Mouse (Mus musculus) heart, embryonic 13.5 days (tissue): ENCODE measurements around the gene Nras. TPM values are rescaled to one million over a fixed set of nuclear protein-coding genes. Genes with fewer than 3 reads are reported as not detected.
A peak's percentile ranks its signal among the peaks of the same experiment; 100 is the strongest.

Source experiments
- ATAC-seq: fragments of 200-750 bp; cut with Nextera tagmentation; 2 replicates; pipeline ENCODE4 v1.8.0; 2017; ENCODE audit warnings: moderate TSS enrichment; ENCODE audit not compliant: insufficient number of reproducible peaks, low FRiP score, low TSS enrichment; ENCODE audit errors: extremely low read depth
- H3K27ac ChIP-seq: fragments of 300-500 bp; sonication (generic); replicated peaks from 2 replicates; pipeline ENCODE4 v1.5.1; 2015; ENCODE audit warnings: moderate library complexity, mild to moderate bottlenecking, inconsistent platforms
- H3K27me3 ChIP-seq: fragments of 300-500 bp; sonication (generic); replicated peaks from 2 replicates; pipeline ENCODE4 v1.6.1; 2015; ENCODE audit warnings: mild to moderate bottlenecking, inconsistent platforms
- H3K36me3 ChIP-seq: fragments of 300-500 bp; sonication (generic); 2 replicates; pipeline ENCODE4 v1.6.1; 2015; ENCODE audit warnings: mild to moderate bottlenecking, inconsistent platforms
- H3K4me1 ChIP-seq: fragments of 300-500 bp; sonication (generic); 2 replicates; pipeline ENCODE4 v1.6.1; 2015; ENCODE audit warnings: inconsistent platforms
- H3K4me2 ChIP-seq: fragments of 300-500 bp; sonication (generic); 2 replicates; pipeline ENCODE4 v1.6.1; 2015; ENCODE audit warnings: inconsistent platforms, mild to moderate bottlenecking, moderate library complexity
- H3K4me3 ChIP-seq: fragments of 300-500 bp; sonication (generic); 2 replicates; pipeline ENCODE4 v1.5.1; 2015; ENCODE audit warnings: moderate library complexity, mild to moderate bottlenecking, inconsistent platforms
- H3K9ac ChIP-seq: fragments of 300-500 bp; sonication (generic); 2 replicates; pipeline ENCODE4 v1.6.1; 2015; ENCODE audit warnings: inconsistent platforms, mild to moderate bottlenecking, moderate library complexity
- H3K9me3 ChIP-seq: fragments of 300-500 bp; sonication (generic); 2 replicates; pipeline ENCODE4 v1.6.1; 2016; ENCODE audit warnings: inconsistent platforms
- WGBS: fragments of 180-500 bp; shearing (Covaris S2); methylation state at CpG from one replicate; pipeline ENCODE4 v1.1.7; 2015; ENCODE audit warnings: mixed read lengths; 5-methylcytosine and 5-hydroxymethylcytosine counted together
- polyA plus RNA-seq: library from polyadenylated mRNA; unstranded; fragments of >200 nt; fragmentation: Nextera tagmentation; extraction: Ambion mirVana; gene quantifications from 2 replicates; pipeline ENCODE4 v1.2.1, GENCODE M21; 2015

Gene Nras
- 82.4 and 83.1 TPM in 2 replicates for polyA plus RNA-seq

- peak within 1 kb of the TSS; percentile 95 for H3K27ac ChIP-seq
- WGBS = 3% methylated on average over 46 of the region's 46 CpGs
- peaks cover 73% of the 10 kb centered on the region for H3K36me3 ChIP-seq
- peak within 1 kb of the TSS; percentile 90 for H3K4me3 ChIP-seq
- no peaks in the 10 kb centered on the region for H3K27me3 ChIP-seq
- ATAC-seq = peak; percentile 97
- H3K9me3 ChIP-seq = no peaks in the 10 kb centered on the region
- H3K9ac ChIP-seq = peak within 1 kb of the TSS; percentile 89
- H3K4me2 ChIP-seq = peak within 1 kb of the TSS; percentile 89
- H3K4me1 ChIP-seq = peaks cover 13% of the 10 kb centered on the region
Measured at GRCm38 (mm10) chr3:103058207-103059157, at the start of gene Nras. TSS of gene Nras (plus strand) at chr3:103058285.

- Histone ChIP-seq H3K9me3 (no peaks in the 10 kb centered on the region), H3K27ac (no peak overlapping the region), H3K36me3 (no peaks in the 10 kb centered on the region), H3K4me2 (no peak overlapping the region), H3K9ac (no peak overlapping the region), H3K27me3 (no peaks in the 10 kb centered on the region), H3K4me3 (no peak overlapping the region), H3K4me1 (peaks cover 16% of the 10 kb centered on the region)
- no peak for ATAC-seq
- WGBS = 32% methylated on average over 2 of the region's 2 CpGs
Measured at GRCm38 (mm10) chr3:103017350-103017749, 40.7 kb upstream of the Nras start.

DNA sequence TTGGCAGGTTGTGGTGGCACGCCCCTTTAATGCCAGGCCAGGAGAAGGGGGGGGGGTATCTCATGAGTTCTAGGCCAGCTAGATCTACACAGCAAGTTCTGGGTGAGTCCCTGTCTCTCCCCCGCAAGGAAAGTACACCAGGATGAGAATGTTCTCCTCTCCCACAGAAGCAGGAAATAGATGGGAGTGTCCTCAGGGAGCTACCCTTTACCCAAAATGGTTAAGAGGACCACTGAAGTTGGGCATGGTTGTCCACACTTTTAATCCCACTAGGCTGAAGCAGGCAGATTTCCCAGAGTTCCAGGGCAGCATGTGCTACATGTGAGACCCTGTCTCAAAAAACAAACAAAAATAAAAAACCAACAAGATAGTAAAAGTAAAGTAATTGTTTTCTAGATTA is 38.6 kb upstream of the Nras start:
- peaks cover 25% of the 10 kb centered on the region for H3K4me1 ChIP-seq
- ATAC-seq = no peak
- no peaks in the 10 kb centered on the region for H3K27me3 ChIP-seq
- peak overlapping the region; percentile 94 for H3K4me3 ChIP-seq
- peak overlapping the region; percentile 99 for H3K9ac ChIP-seq
- H3K9me3 ChIP-seq = no peaks in the 10 kb centered on the region
- no peaks in the 10 kb centered on the region for H3K36me3 ChIP-seq
- WGBS = 92% methylated on average over 2 of the region's 2 CpGs
- peak overlapping the region; percentile 93 for H3K4me2 ChIP-seq
- peak overlapping the region; percentile 97 for H3K27ac ChIP-seq

DNA sequence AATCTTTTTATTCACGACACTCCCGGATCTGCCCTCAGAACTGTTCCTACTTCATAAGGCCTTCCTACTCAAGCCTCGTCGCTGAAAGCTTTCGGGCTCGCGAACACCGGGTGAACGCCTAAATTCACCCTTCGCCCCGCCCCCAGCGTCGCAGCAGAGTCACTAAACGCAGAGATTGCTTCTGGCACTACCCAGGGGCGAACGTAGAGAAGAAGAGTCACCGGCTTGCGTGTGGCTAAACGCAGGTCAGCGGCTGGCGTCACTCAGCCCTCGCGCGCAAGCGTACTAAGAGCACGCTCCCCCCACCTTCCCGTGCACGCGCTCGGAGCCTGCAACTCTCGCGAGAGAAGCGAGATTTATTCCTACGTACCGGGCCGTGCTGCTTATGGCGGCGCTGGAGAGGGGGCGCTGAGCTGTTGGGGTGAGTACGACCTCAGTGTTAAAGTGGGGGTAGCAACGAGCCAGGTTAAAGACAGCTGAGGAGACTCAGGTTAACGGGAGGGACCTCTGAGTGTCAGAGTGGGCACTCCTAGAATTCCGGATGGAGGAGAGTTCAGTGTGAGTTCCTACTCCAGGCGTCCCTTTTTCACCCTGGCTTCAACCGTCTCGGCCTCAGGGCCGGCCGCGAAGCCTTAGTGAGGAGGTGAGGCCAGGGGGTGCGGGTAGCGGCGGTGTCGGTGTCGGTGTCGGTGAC is 37.7 kb upstream of the Nras start, which contains the start of gene Csde1:
Csde1 (plus strand) TSS at position 178 of the 694 bp plus-strand sequence.
- Histone ChIP-seq H3K4me2 (peak within 1 kb of the TSS; percentile 93), H3K27me3 (no peaks in the 10 kb centered on the region), H3K9me3 (no peaks in the 10 kb centered on the region), H3K4me3 (peak within 1 kb of the TSS; percentile 94), H3K36me3 (no peaks in the 10 kb centered on the region; the same call in 1 of the 2 replicates), H3K27ac (peak within 1 kb of the TSS; percentile 97), H3K9ac (peak within 1 kb of the TSS; percentile 99), H3K4me1 (peaks cover 33% of the 10 kb centered on the region)
- under 1% methylated on average over 55 of the region's 55 CpGs for WGBS
- peak; percentile 90 for ATAC-seq

DNA sequence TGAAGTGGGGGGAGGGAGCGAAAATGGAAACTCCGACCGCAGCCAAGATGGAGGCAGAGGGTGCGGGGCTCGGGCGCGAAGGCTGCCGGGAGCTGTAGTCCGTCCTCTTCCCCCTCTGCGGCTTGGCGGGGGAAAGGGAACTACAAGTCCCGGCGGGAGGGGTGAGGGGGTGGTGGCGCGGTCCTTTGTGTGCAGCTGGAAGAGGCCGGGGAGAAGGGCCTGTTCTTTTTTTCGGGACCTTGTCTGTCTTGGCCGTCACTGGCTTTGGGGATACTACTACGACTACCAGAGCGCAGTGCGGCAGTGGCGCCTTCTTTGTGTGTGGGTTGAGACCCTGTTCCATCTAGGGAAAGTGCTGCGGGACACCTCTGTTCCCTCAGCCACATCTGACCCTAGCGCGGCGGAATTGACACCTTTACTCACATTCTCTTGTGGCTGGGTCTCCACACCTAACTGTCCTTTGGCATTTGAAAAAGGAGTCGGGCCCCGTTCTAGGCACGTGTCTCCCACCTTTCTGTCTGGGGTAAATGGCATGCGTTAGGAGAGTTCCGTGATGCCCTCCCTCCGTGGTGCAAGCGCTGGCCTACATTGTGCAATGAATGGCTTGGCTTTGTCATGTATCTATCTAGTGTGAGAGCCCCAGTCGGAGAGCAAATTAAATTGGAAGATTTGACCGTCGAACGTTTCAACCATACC is 37.0 kb upstream of the Nras start:
- Histone ChIP-seq H3K4me2 (peak overlapping the region; percentile 93), H3K27me3 (no peaks in the 10 kb centered on the region), H3K4me3 (peak overlapping the region; percentile 94), H3K4me1 (peaks cover 35% of the 10 kb centered on the region), H3K9ac (peak overlapping the region; percentile 99), H3K36me3 (no peaks in the 10 kb centered on the region; the same call in 1 of the 2 replicates), H3K9me3 (no peaks in the 10 kb centered on the region), H3K27ac (peak overlapping the region; percentile 97)
- peak; percentile 92 for ATAC-seq
- under 1% methylated on average over 35 of the region's 37 CpGs for WGBS

GRCm38 (mm10) chr3:103026174-103026573 is 31.9 kb upstream of the Nras start:
- no peaks in the 10 kb centered on the region for H3K9me3 ChIP-seq
- no peaks in the 10 kb centered on the region for H3K27me3 ChIP-seq
- peaks cover 42% of the 10 kb centered on the region for H3K36me3 ChIP-seq
- H3K4me3 ChIP-seq = no peak overlapping the region
- 88% methylated on average over 1 of the region's 1 CpGs for WGBS
- peaks cover 30% of the 10 kb centered on the region for H3K4me1 ChIP-seq
- no peak overlapping the region for H3K27ac ChIP-seq
- no peak overlapping the region for H3K4me2 ChIP-seq
- ATAC-seq = no peak
- no peak overlapping the region for H3K9ac ChIP-seq

- 93% methylated on average over 6 of the region's 6 CpGs for WGBS
Measured at GRCm38 (mm10) chr3:103040285-103040684, 17.8 kb upstream of the Nras start.

GRCm38 (mm10) chr3:103040861-103041379 is 17.2 kb upstream of the Nras start:
- no peaks in the 10 kb centered on the region for H3K27me3 ChIP-seq
- no peak overlapping the region for H3K4me3 ChIP-seq
- no peak for ATAC-seq
- no peak overlapping the region for H3K27ac ChIP-seq
- no peaks in the 10 kb centered on the region for H3K9me3 ChIP-seq
- H3K9ac ChIP-seq = no peak overlapping the region
- H3K4me2 ChIP-seq = no peak overlapping the region
- 83% methylated on average over 1 of the region's 1 CpGs for WGBS
- H3K36me3 ChIP-seq = peaks cover 86% of the 10 kb centered on the region
- H3K4me1 ChIP-seq = no peaks in the 10 kb centered on the region

More at GRCm38 (mm10) chr3:103040285-103040684, 17.8 kb upstream of the Nras start:
- H3K9me3 ChIP-seq = no peaks in the 10 kb centered on the region
- H3K27me3 ChIP-seq = no peaks in the 10 kb centered on the region
- H3K4me2 ChIP-seq = no peak overlapping the region
- H3K9ac ChIP-seq = no peak overlapping the region
- no peak overlapping the region for H3K27ac ChIP-seq
- no peak overlapping the region for H3K4me3 ChIP-seq
- H3K4me1 ChIP-seq = no peaks in the 10 kb centered on the region
- ATAC-seq = no peak
- peaks cover 82% of the 10 kb centered on the region for H3K36me3 ChIP-seq

DNA sequence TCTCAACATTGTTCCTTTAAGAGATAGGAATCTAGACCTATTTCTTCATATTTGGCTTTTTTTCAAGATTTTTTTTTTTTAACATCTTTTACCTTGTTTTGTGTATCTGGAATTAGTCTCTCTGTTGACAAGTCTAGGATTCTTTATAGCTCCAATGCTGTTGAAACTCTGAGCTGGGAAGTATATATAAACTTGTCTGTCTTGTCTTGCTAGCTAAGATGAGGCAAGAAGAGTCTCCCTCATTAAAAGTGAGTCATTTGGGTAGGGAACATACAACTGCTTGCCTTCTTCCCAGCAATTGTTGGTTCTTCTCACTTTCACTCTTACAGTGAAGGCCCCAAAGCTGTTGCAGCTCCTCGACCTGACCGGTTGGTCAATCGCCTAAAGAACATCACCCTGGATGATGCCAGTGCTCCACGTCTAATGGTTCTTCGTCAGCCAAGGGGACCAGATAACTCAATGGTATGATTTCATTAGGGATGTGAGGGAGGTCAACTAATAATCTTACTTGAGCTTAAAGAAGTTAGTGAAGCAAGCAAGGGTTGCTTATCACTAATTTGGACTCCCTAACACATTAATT is 2.0 kb upstream of the Nras start:
- Histone ChIP-seq H3K4me2 (no peak overlapping the region), H3K9me3 (no peaks in the 10 kb centered on the region), H3K27ac (no peak overlapping the region), H3K27me3 (no peaks in the 10 kb centered on the region), H3K4me3 (no peak overlapping the region), H3K36me3 (peaks cover 72% of the 10 kb centered on the region), H3K4me1 (peaks cover 13% of the 10 kb centered on the region), H3K9ac (no peak overlapping the region)
- ATAC-seq = no peak
- WGBS = 85% methylated on average over 5 of the region's 5 CpGs

- peaks cover 13% of the 10 kb centered on the region for H3K4me1 ChIP-seq
- H3K4me2 ChIP-seq = peak overlapping the region; percentile 89
- H3K9me3 ChIP-seq = no peaks in the 10 kb centered on the region
- 5% methylated on average over 10 of the region's 10 CpGs for WGBS
- H3K4me3 ChIP-seq = peak overlapping the region; percentile 90
- peak overlapping the region; percentile 89 for H3K9ac ChIP-seq
- peak overlapping the region; percentile 95 for H3K27ac ChIP-seq
- peak; percentile 15; the same call in 1 of the 2 replicates for ATAC-seq
- H3K27me3 ChIP-seq = no peaks in the 10 kb centered on the region
- peaks cover 72% of the 10 kb centered on the region for H3K36me3 ChIP-seq
Measured at GRCm38 (mm10) chr3:103057752-103058151, 333 bp upstream of the Nras start.
